Mouse (Mus musculus): ENCODE measurements around the gene Gm43738. TPM values are rescaled to one million over a fixed set of nuclear protein-coding genes. Genes with fewer than 3 reads are reported as not detected.
A peak's percentile ranks its signal among the peaks of the same experiment; 100 is the strongest.

Gm43738 gene
- total RNA-seq, 1 experiment, result not detected

GRCm38 (mm10) chr3:89058783-89059182, 42.1 kb downstream of the Gm43738 start:
- DNase-seq (ENCODE audit: low read depth, low spot score), result peak; percentile 40
- no peaks in the 10 kb centered on the region for H3K9me3 ChIP-seq (ENCODE audit: control insufficient read depth, insufficient read depth, low read depth, low read length)
- in situ Hi-C loops (cut with MboI; ENCODE audit: low sequenced_read_pairs in 2 of 2, unreplicated experiment in 2 of 2), result no loop called here
- no peaks in the 10 kb centered on the region for H3K4me1 ChIP-seq (ENCODE audit: control insufficient read depth in 2 of 2, insufficient read depth in 2 of 2, low read length in 2 of 2, poor library complexity in 1 of 2)
- no peak overlapping the region for H3K9ac ChIP-seq (ENCODE audit: insufficient read depth, low read depth, low read length, poor library complexity, severe bottlenecking)
- TF ChIP-seq HCFC1 (IDR thresholded peaks at IDR 0.05; ENCODE audit: borderline replicate concordance, insufficient read depth, low read length), result no peak
- no peak for TF ChIP-seq ZNF384 (IDR thresholded peaks at IDR 0.05; ENCODE audit: low read depth, low read length)
- no peak for TF ChIP-seq CHD2 (IDR thresholded peaks at IDR 0.05; ENCODE audit: low read depth, low read length)
- no peak for TF ChIP-seq ZC3H11A (IDR thresholded peaks at IDR 0.05; ENCODE audit: borderline replicate concordance, low read depth, low read length)
- TF ChIP-seq MAFK (IDR thresholded peaks at IDR 0.05; ENCODE audit: insufficient read depth, low read depth, low read length), result no peak
- peaks cover 20% of the 10 kb centered on the region for H3K36me3 ChIP-seq (ENCODE audit: control insufficient read depth, insufficient read depth, low read length, poor library complexity, severe bottlenecking)
- H3K4me3 ChIP-seq (ENCODE audit: insufficient read depth in 1 of 2, low read depth in 1 of 2, low read length in 2 of 2, poor library complexity in 1 of 2, severe bottlenecking in 1 of 2), result no peak overlapping the region
- no peak overlapping the region for H3K27ac ChIP-seq (ENCODE audit: insufficient read depth, low read depth, low read length, poor library complexity, severe bottlenecking)

- Histone ChIP-seq H3K36me3 (ENCODE audit: control insufficient read depth, insufficient read depth, low read length, poor library complexity, severe bottlenecking) (peaks cover 17% of the 10 kb centered on the region), H3K4me3 (ENCODE audit: insufficient read depth in 1 of 2, low read depth in 1 of 2, low read length in 2 of 2, poor library complexity in 1 of 2, severe bottlenecking in 1 of 2) (no peak overlapping the region), H3K4me1 (ENCODE audit: control insufficient read depth in 2 of 2, insufficient read depth in 2 of 2, low read length in 2 of 2, poor library complexity in 1 of 2) (no peaks in the 10 kb centered on the region), H3K9me3 (ENCODE audit: control insufficient read depth, insufficient read depth, low read depth, low read length) (no peaks in the 10 kb centered on the region), H3K27ac (ENCODE audit: insufficient read depth, low read depth, low read length, poor library complexity, severe bottlenecking) (no peak overlapping the region), H3K9ac (ENCODE audit: insufficient read depth, low read depth, low read length, poor library complexity, severe bottlenecking) (no peak overlapping the region)
- TF ChIP-seq ZNF384 (IDR thresholded peaks at IDR 0.05; ENCODE audit: low read depth, low read length) (no peak), ZC3H11A (IDR thresholded peaks at IDR 0.05; ENCODE audit: borderline replicate concordance, low read depth, low read length) (no peak), CHD2 (IDR thresholded peaks at IDR 0.05; ENCODE audit: low read depth, low read length) (no peak), HCFC1 (IDR thresholded peaks at IDR 0.05; ENCODE audit: borderline replicate concordance, insufficient read depth, low read length) (no peak), MAFK (IDR thresholded peaks at IDR 0.05; ENCODE audit: insufficient read depth, low read depth, low read length) (no peak)
- DNase-seq (ENCODE audit: low read depth, low spot score), result no peak
- in situ Hi-C loops (cut with MboI; ENCODE audit: low sequenced_read_pairs in 2 of 2, unreplicated experiment in 2 of 2), result no loop called here
These were observed 42.5 kb downstream of the Gm43738 start for GRCm38 (mm10) chr3:89058361-89058760.

GRCm38 (mm10) chr3:89043359-89043758, 57.5 kb downstream of the Gm43738 start:
- no peaks in the 10 kb centered on the region for H3K4me1 ChIP-seq (ENCODE audit: control insufficient read depth in 2 of 2, insufficient read depth in 2 of 2, low read length in 2 of 2, poor library complexity in 1 of 2)
- no peaks in the 10 kb centered on the region for H3K9me3 ChIP-seq (ENCODE audit: control insufficient read depth, insufficient read depth, low read depth, low read length)
- peaks cover 14% of the 10 kb centered on the region for H3K36me3 ChIP-seq (ENCODE audit: control insufficient read depth, insufficient read depth, low read length, poor library complexity, severe bottlenecking)
- in situ Hi-C loops (cut with MboI; ENCODE audit: low sequenced_read_pairs in 2 of 2, unreplicated experiment in 2 of 2), result no loop called here
- TF ChIP-seq MAFK (IDR thresholded peaks at IDR 0.05; ENCODE audit: insufficient read depth, low read depth, low read length) (no peak), ZC3H11A (IDR thresholded peaks at IDR 0.05; ENCODE audit: borderline replicate concordance, low read depth, low read length) (no peak), CHD2 (IDR thresholded peaks at IDR 0.05; ENCODE audit: low read depth, low read length) (no peak), ZNF384 (IDR thresholded peaks at IDR 0.05; ENCODE audit: low read depth, low read length) (no peak), HCFC1 (IDR thresholded peaks at IDR 0.05; ENCODE audit: borderline replicate concordance, insufficient read depth, low read length) (no peak)
- no peak for DNase-seq (ENCODE audit: low read depth, low spot score)
- H3K9ac ChIP-seq (ENCODE audit: insufficient read depth, low read depth, low read length, poor library complexity, severe bottlenecking), result no peak overlapping the region
- no peak overlapping the region for H3K27ac ChIP-seq (ENCODE audit: insufficient read depth, low read depth, low read length, poor library complexity, severe bottlenecking)
- H3K4me3 ChIP-seq (ENCODE audit: insufficient read depth in 1 of 2, low read depth in 1 of 2, low read length in 2 of 2, poor library complexity in 1 of 2, severe bottlenecking in 1 of 2), result no peak overlapping the region

Other genes starting within 250 kb of the Gm43738 start
- gene Msto1, start 187.1 kb downstream of the Gm43738 start, total RNA-seq (2012; rRNA removed), result 74.5 and 78.3 TPM in 2 replicates
- 11.2 and 11.7 TPM in 2 replicates for gene Ash1l, start 150.5 kb downstream of the Gm43738 start, total RNA-seq (2012; rRNA removed)
- gene Dap3, start 149.9 kb downstream of the Gm43738 start, total RNA-seq (2012; rRNA removed), result 168 and 185 TPM in 2 replicates
- gene Rusc1, start 7.8 kb downstream of the Gm43738 start, total RNA-seq (2012; rRNA removed), result 13.3 and 14.6 TPM in 2 replicates
- gene Fdps, start 860 bp upstream of the Gm43738 start, total RNA-seq (2012; rRNA removed), result 181 and 184 TPM in 2 replicates
- 0.85 and 0.90 TPM in 2 replicates for gene Pklr, start 35.0 kb upstream of the Gm43738 start, total RNA-seq (2012; rRNA removed)
- gene Hcn3, start 59.1 kb upstream of the Gm43738 start, total RNA-seq (2012; rRNA removed), result 4.0 and 6.0 TPM in 2 replicates
- gene Clk2, start 63.7 kb upstream of the Gm43738 start, total RNA-seq (2012; rRNA removed), result 42.0 and 60.1 TPM in 2 replicates
- gene Scamp3, start 76.4 kb upstream of the Gm43738 start, total RNA-seq (2012; rRNA removed), result 83.2 and 102 TPM in 2 replicates
- 8.6 and 9.3 TPM in 2 replicates for gene Fam189b, start 82.0 kb upstream of the Gm43738 start, total RNA-seq (2012; rRNA removed)
- 69.3 and 89.7 TPM in 2 replicates for gene Gba, start 101.8 kb upstream of the Gm43738 start, total RNA-seq (2012; rRNA removed)
- 36.9 and 46.9 TPM in 2 replicates for gene Thbs3, start 114.1 kb upstream of the Gm43738 start, total RNA-seq (2012; rRNA removed)
- 234 and 251 TPM in 2 replicates for gene Mtx1, start 126.0 kb upstream of the Gm43738 start, total RNA-seq (2012; rRNA removed)
- gene Muc1, start 128.0 kb upstream of the Gm43738 start, total RNA-seq (2012; rRNA removed), result 3.0 and 3.9 TPM in 2 replicates
- gene Krtcap2, start 144.9 kb upstream of the Gm43738 start, total RNA-seq (2012; rRNA removed), result 113 and 134 TPM in 2 replicates
- 3.1 and 5.3 TPM in 2 replicates for gene Trim46, start 145.2 kb upstream of the Gm43738 start, total RNA-seq (2012; rRNA removed)
- gene Dpm3, start 158.3 kb upstream of the Gm43738 start, total RNA-seq (2012; rRNA removed), result 207 and 297 TPM in 2 replicates
- gene Slc50a1, start 169.5 kb upstream of the Gm43738 start, total RNA-seq (2012; rRNA removed), result 17.0 and 27.0 TPM in 2 replicates
- 2.1 and 9.5 TPM in 2 replicates for gene Efna1, start 180.0 kb upstream of the Gm43738 start, total RNA-seq (2012; rRNA removed)
- 7.5 and 12.5 TPM in 2 replicates for gene Efna3, start 221.9 kb upstream of the Gm43738 start, total RNA-seq (2012; rRNA removed)
- gene Efna4, start 236.9 kb upstream of the Gm43738 start, total RNA-seq (2012; rRNA removed), result 24.0 and 41.9 TPM in 2 replicates
- gene Adam15, start 248.9 kb upstream of the Gm43738 start, total RNA-seq (2012; rRNA removed), result 56.3 and 59.1 TPM in 2 replicates

Measured in ES-E14 (cell line).